Mouse (Mus musculus): ENCODE measurements around the gene Hs6st3. TPM values are rescaled to one million over a fixed set of nuclear protein-coding genes. Genes with fewer than 3 reads are reported as not detected.

Hs6st3 gene
- polyA plus RNA-seq, 1 experiment: not detected

- TF ChIP-seq GATA1 (IDR thresholded peaks at IDR 0.05; ENCODE audit: low read length) (no peak), TAL1 (IDR thresholded peaks at IDR 0.05; ENCODE audit: low read length) (no peak)
- peaks cover 6% of the 10 kb centered on the region for H3K9me3 ChIP-seq (ENCODE audit: control insufficient read depth, low read length)
These were observed 633.9 kb downstream of the Hs6st3 start for GRCm38 (mm10) chr14:119772040-119772439.

GRCm38 (mm10) chr14:119776261-119776660, 638.1 kb downstream of the Hs6st3 start:
- TF ChIP-seq TAL1 (IDR thresholded peaks at IDR 0.05; ENCODE audit: low read length): no peak
- TF ChIP-seq GATA1 (IDR thresholded peaks at IDR 0.05; ENCODE audit: low read length): no peak
- Histone ChIP-seq H3K36me3 (ENCODE audit: control insufficient read depth) (no peaks in the 10 kb centered on the region), H3K4me3 (replicated peaks) (no peak overlapping the region), H3K9me3 (ENCODE audit: control insufficient read depth, low read length) (peaks cover 19% of the 10 kb centered on the region), H3K4me1 (ENCODE audit: control insufficient read depth) (no peaks in the 10 kb centered on the region), H3K27me3 (ENCODE audit: control insufficient read depth) (no peaks in the 10 kb centered on the region)

More at GRCm38 (mm10) chr14:119772040-119772439, 633.9 kb downstream of the Hs6st3 start:
- no peaks in the 10 kb centered on the region for H3K27me3 ChIP-seq (ENCODE audit: control insufficient read depth)
- no peaks in the 10 kb centered on the region for H3K36me3 ChIP-seq (ENCODE audit: control insufficient read depth)
- no peak overlapping the region for H3K4me3 ChIP-seq (replicated peaks)
- H3K4me1 ChIP-seq (ENCODE audit: control insufficient read depth): no peaks in the 10 kb centered on the region

GRCm38 (mm10) chr14:119779982-119780588, 641.9 kb downstream of the Hs6st3 start:
- no peak for TF ChIP-seq GATA1 (IDR thresholded peaks at IDR 0.05; ENCODE audit: low read length)
- no peak for TF ChIP-seq TAL1 (IDR thresholded peaks at IDR 0.05; ENCODE audit: low read length)
- Histone ChIP-seq H3K4me3 (replicated peaks) (no peak overlapping the region), H3K9me3 (ENCODE audit: control insufficient read depth, low read length) (peaks cover 23% of the 10 kb centered on the region), H3K4me1 (ENCODE audit: control insufficient read depth) (no peaks in the 10 kb centered on the region), H3K36me3 (ENCODE audit: control insufficient read depth) (no peaks in the 10 kb centered on the region), H3K27me3 (ENCODE audit: control insufficient read depth) (no peaks in the 10 kb centered on the region)

- Histone ChIP-seq H3K36me3 (ENCODE audit: control insufficient read depth) (no peaks in the 10 kb centered on the region), H3K9me3 (ENCODE audit: control insufficient read depth, low read length) (peaks cover 23% of the 10 kb centered on the region), H3K27me3 (ENCODE audit: control insufficient read depth) (no peaks in the 10 kb centered on the region), H3K4me1 (ENCODE audit: control insufficient read depth) (no peaks in the 10 kb centered on the region), H3K4me3 (replicated peaks) (no peak overlapping the region)
- TF ChIP-seq TAL1 (IDR thresholded peaks at IDR 0.05; ENCODE audit: low read length): no peak
- no peak for TF ChIP-seq GATA1 (IDR thresholded peaks at IDR 0.05; ENCODE audit: low read length)
These were observed 643.0 kb downstream of the Hs6st3 start for GRCm38 (mm10) chr14:119781111-119781510.

GRCm38 (mm10) chr14:119789457-119789856, 651.3 kb downstream of the Hs6st3 start:
- H3K27me3 ChIP-seq (ENCODE audit: control insufficient read depth): no peaks in the 10 kb centered on the region
- H3K4me3 ChIP-seq (replicated peaks): no peak overlapping the region
- TF ChIP-seq TAL1 (IDR thresholded peaks at IDR 0.05; ENCODE audit: low read length): no peak
- TF ChIP-seq GATA1 (IDR thresholded peaks at IDR 0.05; ENCODE audit: low read length): no peak
- H3K9me3 ChIP-seq (ENCODE audit: control insufficient read depth, low read length): peaks cover 10% of the 10 kb centered on the region
- H3K36me3 ChIP-seq (ENCODE audit: control insufficient read depth): no peaks in the 10 kb centered on the region
- no peaks in the 10 kb centered on the region for H3K4me1 ChIP-seq (ENCODE audit: control insufficient read depth)

- Histone ChIP-seq H3K27me3 (ENCODE audit: control insufficient read depth) (no peaks in the 10 kb centered on the region), H3K4me1 (ENCODE audit: control insufficient read depth) (no peaks in the 10 kb centered on the region), H3K9me3 (ENCODE audit: control insufficient read depth, low read length) (peaks cover 20% of the 10 kb centered on the region), H3K36me3 (ENCODE audit: control insufficient read depth) (no peaks in the 10 kb centered on the region), H3K4me3 (replicated peaks) (no peak overlapping the region)
- TF ChIP-seq TAL1 (IDR thresholded peaks at IDR 0.05; ENCODE audit: low read length) (no peak), GATA1 (IDR thresholded peaks at IDR 0.05; ENCODE audit: low read length) (no peak)
These were observed 659.2 kb downstream of the Hs6st3 start for GRCm38 (mm10) chr14:119797172-119797850.

- no peaks in the 10 kb centered on the region for H3K36me3 ChIP-seq (ENCODE audit: control insufficient read depth)
- H3K4me3 ChIP-seq (replicated peaks): no peak overlapping the region
- no peaks in the 10 kb centered on the region for H3K27me3 ChIP-seq (ENCODE audit: control insufficient read depth)
- H3K4me1 ChIP-seq (ENCODE audit: control insufficient read depth): no peaks in the 10 kb centered on the region
- peaks cover 28% of the 10 kb centered on the region for H3K9me3 ChIP-seq (ENCODE audit: control insufficient read depth, low read length)
- no peak for TF ChIP-seq TAL1 (IDR thresholded peaks at IDR 0.05; ENCODE audit: low read length)
- TF ChIP-seq GATA1 (IDR thresholded peaks at IDR 0.05; ENCODE audit: low read length): no peak
These were observed 660.4 kb downstream of the Hs6st3 start for GRCm38 (mm10) chr14:119798561-119798960.

GRCm38 (mm10) chr14:119800856-119801255, 662.7 kb downstream of the Hs6st3 start:
- H3K4me1 ChIP-seq (ENCODE audit: control insufficient read depth): no peaks in the 10 kb centered on the region
- H3K4me3 ChIP-seq (replicated peaks): no peak overlapping the region

GRCm38 (mm10) chr14:119813898-119814297, 675.8 kb downstream of the Hs6st3 start:
- peaks cover 6% of the 10 kb centered on the region; the same call in 1 of the 2 replicates for H3K9me3 ChIP-seq (ENCODE audit: control insufficient read depth, low read length)
- no peaks in the 10 kb centered on the region for H3K4me1 ChIP-seq (ENCODE audit: control insufficient read depth)
- H3K27me3 ChIP-seq (ENCODE audit: control insufficient read depth): no peaks in the 10 kb centered on the region
- no peak overlapping the region for H3K4me3 ChIP-seq (replicated peaks)
- TF ChIP-seq TAL1 (IDR thresholded peaks at IDR 0.05; ENCODE audit: low read length): no peak
- TF ChIP-seq GATA1 (IDR thresholded peaks at IDR 0.05; ENCODE audit: low read length): no peak
- H3K36me3 ChIP-seq (ENCODE audit: control insufficient read depth): no peaks in the 10 kb centered on the region

More at GRCm38 (mm10) chr14:119800856-119801255, 662.7 kb downstream of the Hs6st3 start:
- H3K27me3 ChIP-seq (ENCODE audit: control insufficient read depth): no peaks in the 10 kb centered on the region
- H3K36me3 ChIP-seq (ENCODE audit: control insufficient read depth): no peaks in the 10 kb centered on the region
- TF ChIP-seq GATA1 (IDR thresholded peaks at IDR 0.05; ENCODE audit: low read length): no peak
- TF ChIP-seq TAL1 (IDR thresholded peaks at IDR 0.05; ENCODE audit: low read length): no peak
- peaks cover 31% of the 10 kb centered on the region for H3K9me3 ChIP-seq (ENCODE audit: control insufficient read depth, low read length)
